Comparison of ENCODE assay signal across 8 mouse cellular contexts in genomic region chr2:52804106-52804825, GRCm38 (mm10). TPM values are rescaled to one million over a fixed set of nuclear protein-coding genes. Genes with fewer than 3 reads are reported as not detected.
DNase-seq lines count a peak whose midpoint lies in the region; ATAC-seq lines count a peak whose summit lies in the region.

No protein-coding gene starts in this region.

- ATAC-seq in cerebellum, adult (ENCODE audit: insufficient number of reproducible peaks, low FRiP score, low TSS enrichment), result no peak

- peak; percentile 1 for DNase-seq in cerebellum, adult 11 months
- DNase-seq in 3T3-L1 (ENCODE audit: low read depth, low spot score), result peak; percentile 62
- DNase-seq in cerebellum, postnatal 14 days, result peak; percentile 30 to 40
- peak; percentile 27 for DNase-seq in heart, postnatal 4 days
- peak; percentile 5 to 21 for DNase-seq in left cerebral cortex, adult 18-20 months (ENCODE audit: low spot score in 2 of 2)
- peak; percentile 20 to 35 for DNase-seq in right cerebral cortex, adult 2 months (ENCODE audit: low spot score in 2 of 2)
- DNase-seq in testis, postnatal 10 days (ENCODE audit: low spot score), result no peak

RNA-seq across cellular contexts. Expression of gene Fmnl2, which starts 53.4 kb away (rescaled TPM):
- total RNA-seq in heart, postnatal 4 days (2021), result 1 to 10 TPM; 6.1 to 6.3 TPM
- total RNA-seq in left cerebral cortex, adult 18-20 months (2021), result 10 to 100 TPM; 41.9 to 43.2 TPM

Comparison
In these comparisons a context has a peak if more than half of its experiments do, and no peak if none do; other contexts are left out.
1. RNA of gene Fmnl2, which starts 53.4 kb away (total RNA-seq): 41.9 to 43.2 TPM in left cerebral cortex, adult 18-20 months; 6.1 to 6.3 TPM in heart, postnatal 4 days; every median in the first group is over 4 times any median in the second.